11 mouse cellular contexts compared by ENCODE assay signal in genomic region chr10:59470451-59470850, GRCm38 (mm10). TPM values are rescaled to one million over a fixed set of nuclear protein-coding genes. Genes with fewer than 3 reads are reported as not detected.
DNase-seq lines count a peak whose midpoint lies in the region; ATAC-seq and TF ChIP-seq lines count a peak whose summit lies in the region.
"Had no signal": no experiment of that assay in that cellular context is flagged by ENCODE, and none has a peak within 500 bp of the region (broad histone marks: within the 10 kb centered on the region; RNA-seq: fewer than 3 reads in every experiment).

No protein-coding gene starts in this region.

- no peak overlapping the region for H3K4me2 ChIP-seq in hindbrain, embryonic 16.5 days (ENCODE audit: low read length)
- H3K4me2 ChIP-seq in hindbrain, embryonic 14.5 days (replicated peaks) = no peak overlapping the region
- H3K4me2 ChIP-seq in embryonic facial prominence, embryonic 13.5 days = no peak overlapping the region
- H3K4me2 ChIP-seq in heart, postnatal 0 days (ENCODE audit: low read depth, low read length) = no peak overlapping the region

- no peak overlapping the region for H3K4me3 ChIP-seq in hindbrain, embryonic 16.5 days (ENCODE audit: low read length)
- H3K4me3 ChIP-seq in hindbrain, embryonic 14.5 days (replicated peaks; ENCODE audit: low read length) = no peak overlapping the region
- no peak overlapping the region for H3K4me3 ChIP-seq in embryonic facial prominence, embryonic 13.5 days
- no peak overlapping the region for H3K4me3 ChIP-seq in heart, postnatal 0 days (ENCODE audit: low read depth, low read length)

- no peaks in the 10 kb centered on the region for H3K4me1 ChIP-seq in hindbrain, embryonic 16.5 days (ENCODE audit: control insufficient read depth, insufficient read depth, low read depth, low read length)
- peaks cover 11% of the 10 kb centered on the region; the same call in 1 of the 2 replicates for H3K4me1 ChIP-seq in hindbrain, embryonic 14.5 days (replicated peaks; ENCODE audit: control insufficient read depth, insufficient read depth, low read length)
- H3K4me1 ChIP-seq in embryonic facial prominence, embryonic 13.5 days = peaks cover 15% of the 10 kb centered on the region
- peaks cover 26% of the 10 kb centered on the region for H3K4me1 ChIP-seq in heart, postnatal 0 days (ENCODE audit: control insufficient read depth, insufficient read depth)

- H3K27me3 ChIP-seq in hindbrain, embryonic 16.5 days (replicated peaks; ENCODE audit: control insufficient read depth, insufficient read depth, low read length) = no peaks in the 10 kb centered on the region
- H3K27me3 ChIP-seq in hindbrain, embryonic 14.5 days (ENCODE audit: control insufficient read depth, insufficient read depth, low read length) = no peaks in the 10 kb centered on the region
- H3K27me3 ChIP-seq in embryonic facial prominence, embryonic 13.5 days = no peaks in the 10 kb centered on the region
- no peaks in the 10 kb centered on the region for H3K27me3 ChIP-seq in heart, postnatal 0 days (ENCODE audit: control insufficient read depth, insufficient read depth, low read length)

- no peak for TF ChIP-seq EP300 in heart, postnatal 0 days (IDR thresholded peaks at IDR 0.05; ENCODE audit: low read depth)

- ATAC-seq in hindbrain, embryonic 16.5 days = peak; percentile 61; the same call in 1 of the 2 replicates
- no peak for ATAC-seq in hindbrain, embryonic 14.5 days (ENCODE audit: low FRiP score)
- no peak for ATAC-seq in embryonic facial prominence, embryonic 13.5 days (ENCODE audit: insufficient number of reproducible peaks, insufficient read depth, low FRiP score, low TSS enrichment, low read depth)
- ATAC-seq in heart, postnatal 0 days (ENCODE audit: insufficient read depth, low read depth) = peak; percentile 30; the same call in 1 of the 2 replicates
- ATAC-seq: activated CD4-positive, CD25-positive, alpha-beta regulatory T cell, adult 4 months had no signal

- DNase-seq in hindbrain, embryonic 14.5 days (ENCODE audit: low spot score) = no peak
- DNase-seq in brain, adult 2 months (ENCODE audit: low read depth, low spot score) = peak; percentile 85
- DNase-seq in heart, postnatal 0 days (ENCODE audit: low spot score) = no peak
- DNase-seq in retina, embryonic 14.5 days (ENCODE audit: low spot score) = no peak
- DNase-seq in lung, postnatal 14 days = no peak
- DNase-seq in thymus, postnatal 4 days = no peak
- DNase-seq: kidney, postnatal 36 days had no signal

- 79% methylated on average over 5 of the region's 5 CpGs for WGBS in hindbrain, embryonic 16.5 days
- WGBS in hindbrain, embryonic 14.5 days = 76% methylated on average over 5 of the region's 5 CpGs
- 65% methylated on average over 5 of the region's 5 CpGs for WGBS in embryonic facial prominence, embryonic 13.5 days
- 34% methylated on average over 5 of the region's 5 CpGs for WGBS in heart, postnatal 0 days

- TF ChIP-seq CTCF in heart, postnatal 0 days (IDR thresholded peaks at IDR 0.05; ENCODE audit: low read depth) = no peak

- peaks cover 2% of the 10 kb centered on the region; the same call in 1 of the 2 replicates for H3K36me3 ChIP-seq in hindbrain, embryonic 16.5 days (ENCODE audit: control insufficient read depth, insufficient read depth, low read length)
- no peaks in the 10 kb centered on the region for H3K36me3 ChIP-seq in hindbrain, embryonic 14.5 days (replicated peaks; ENCODE audit: control insufficient read depth, insufficient read depth)
- no peaks in the 10 kb centered on the region for H3K36me3 ChIP-seq in embryonic facial prominence, embryonic 13.5 days
- H3K36me3 ChIP-seq in heart, postnatal 0 days (replicated peaks; ENCODE audit: control insufficient read depth, insufficient read depth, low read length) = peaks cover 9% of the 10 kb centered on the region; the same call in 1 of the 2 replicates

- H3K27ac ChIP-seq in hindbrain, embryonic 16.5 days (ENCODE audit: low read depth, low read length) = no peak overlapping the region
- H3K27ac ChIP-seq in hindbrain, embryonic 14.5 days = no peak overlapping the region
- H3K27ac ChIP-seq in embryonic facial prominence, embryonic 13.5 days = no peak overlapping the region
- H3K27ac ChIP-seq in heart, postnatal 0 days (ENCODE audit: low read depth) = peak overlapping the region; percentile 51; the same call in 1 of the 2 replicates
- H3K27ac ChIP-seq: liver, embryonic 14.5 days had no signal

- H3K9me3 ChIP-seq in hindbrain, embryonic 16.5 days (ENCODE audit: control insufficient read depth, low read length) = no peaks in the 10 kb centered on the region
- H3K9me3 ChIP-seq in hindbrain, embryonic 14.5 days (ENCODE audit: control insufficient read depth, low read length) = no peaks in the 10 kb centered on the region
- no peaks in the 10 kb centered on the region for H3K9me3 ChIP-seq in embryonic facial prominence, embryonic 13.5 days
- H3K9me3 ChIP-seq in heart, postnatal 0 days (replicated peaks; ENCODE audit: control insufficient read depth, low read length) = no peaks in the 10 kb centered on the region

- H3K9ac ChIP-seq in hindbrain, embryonic 16.5 days (ENCODE audit: low read depth, low read length) = no peak overlapping the region
- H3K9ac ChIP-seq in hindbrain, embryonic 14.5 days = no peak overlapping the region
- H3K9ac ChIP-seq in embryonic facial prominence, embryonic 13.5 days = 0 out of 2 replicates have a peak overlapping the region, but pooled peaks have one; percentile 16
- H3K9ac ChIP-seq in heart, postnatal 0 days (replicated peaks; ENCODE audit: low read depth, low read length) = no peak overlapping the region
- H3K9ac ChIP-seq: liver, embryonic 14.5 days had no signal

RNA-seq across cellular contexts. Expression of gene Oit3, which starts 28.9 kb away (rescaled TPM):
- polyA plus RNA-seq in hindbrain, embryonic 16.5 days (2015; fragmentation: Nextera tagmentation; extraction: Ambion mirVana) = 0.20 and 0.48 TPM in 2 replicates
- 0.18 and 0.27 TPM in 2 replicates for polyA plus RNA-seq in hindbrain, embryonic 14.5 days (2014; fragmentation: Nextera tagmentation; extraction: Ambion mirVana)
- 0.67 and 0.80 TPM in 2 replicates for polyA plus RNA-seq in embryonic facial prominence, embryonic 13.5 days (2015; fragmentation: Nextera tagmentation; extraction: Ambion mirVana)
- total RNA-seq in heart, postnatal 0 days (2014; rRNA removed; ENCODE audit: low replicate concordance) = 6.3 and 8.2 TPM in 2 replicates
- polyA plus RNA-seq in heart, postnatal 0 days (2015; fragmentation: Nextera tagmentation; extraction: Ambion mirVana) = 3.0 and 3.2 TPM in 2 replicates
- polyA plus RNA-seq: activated CD4-positive, CD25-positive, alpha-beta regulatory T cell, adult 4 months had no signal

Comparison
In these comparisons a context has a peak if more than half of its experiments do, and no peak if none do; other contexts are left out.
1. ATAC-seq: peak in hindbrain, embryonic 16.5 days (single experiment) and heart, postnatal 0 days (single experiment); none in hindbrain, embryonic 14.5 days (single experiment) and embryonic facial prominence, embryonic 13.5 days (single experiment).